Mouse (Mus musculus) lung, postnatal 4 days (tissue): ENCODE measurements around the gene Dedd2.

Experiments
- DNase-seq, 2 experiments: peaks; one replicate each; pipeline ENCODE4 v3.0.0; 2021

Dedd2 gene

GRCm38 (mm10) chr7:25218705-25219415 lies 1.6 kb downstream of the Dedd2 start:
- DNase-seq, result peak; percentile 59 to 61

- peak; percentile 38 to 50 for DNase-seq
These were observed 2.6 kb downstream of the Dedd2 start for GRCm38 (mm10) chr7:25217653-25218395.

GRCm38 (mm10) chr7:25214172-25214571 lies 6.2 kb downstream of the Dedd2 start:
- DNase-seq, result no peak

- DNase-seq, result no peak
These were observed 7.3 kb downstream of the Dedd2 start for GRCm38 (mm10) chr7:25213099-25213498.

GRCm38 (mm10) chr7:25210482-25210881 lies 9.9 kb downstream of the Dedd2 start:
- DNase-seq, result no peak

GRCm38 (mm10) chr7:25209161-25209622 lies 11.2 kb downstream of the Dedd2 start:
- no peak for DNase-seq

- DNase-seq, result peak in 1 of 2 experiments; percentile 21
These were observed 14.2 kb downstream of the Dedd2 start for GRCm38 (mm10) chr7:25206094-25206830.

- peak; percentile 55 to 56 for DNase-seq
These were observed 14.9 kb downstream of the Dedd2 start for GRCm38 (mm10) chr7:25205355-25206093.

- DNase-seq, result peak in 1 of 2 experiments; percentile 7
These were observed 16.8 kb downstream of the Dedd2 start for GRCm38 (mm10) chr7:25203624-25204023.

- peak; percentile 59 to 70 for DNase-seq
These were observed 22.9 kb downstream of the Dedd2 start for GRCm38 (mm10) chr7:25197384-25198018.

- no peak for DNase-seq
These were observed 24.3 kb downstream of the Dedd2 start for GRCm38 (mm10) chr7:25196107-25196506.

GRCm38 (mm10) chr7:25195148-25195547 lies 25.3 kb downstream of the Dedd2 start:
- DNase-seq, result no peak

- DNase-seq, result no peak
These were observed 28.3 kb downstream of the Dedd2 start for GRCm38 (mm10) chr7:25192110-25192509.

GRCm38 (mm10) chr7:25190806-25191205 lies 29.6 kb downstream of the Dedd2 start:
- no peak for DNase-seq

GRCm38 (mm10) chr7:25187662-25188650 lies 32.5 kb downstream of the Dedd2 start:
- peak; percentile 83 to 90 for DNase-seq

- DNase-seq, result no peak
These were observed 36.3 kb downstream of the Dedd2 start for GRCm38 (mm10) chr7:25184091-25184490.

- DNase-seq, result no peak
These were observed 38.6 kb downstream of the Dedd2 start for GRCm38 (mm10) chr7:25181814-25182213.

GRCm38 (mm10) chr7:25181331-25181790 lies 39.1 kb downstream of the Dedd2 start:
- DNase-seq, result peak; percentile 46 to 66

- no peak for DNase-seq
These were observed 39.9 kb downstream of the Dedd2 start for GRCm38 (mm10) chr7:25180512-25180911.

GRCm38 (mm10) chr7:25179606-25180161 lies 40.7 kb downstream of the Dedd2 start, which contains the start of gene Pou2f2:
Gene Pou2f2, minus strand, starts transcription at chr7:25179726.
- peak; percentile 69 to 75 for DNase-seq
